27 mouse cellular contexts compared by ENCODE assay signal in genomic region chr4:23732471-23732870, GRCm38 (mm10).
A peak's percentile ranks its signal among the peaks of the same experiment; 100 is the strongest.
DNase-seq lines count a peak whose midpoint lies in the region; ATAC-seq lines count a peak whose summit lies in the region.
"Had no signal": no experiment of that assay in that cellular context is flagged by ENCODE, and none has a peak within 500 bp of the region (broad histone marks: within the 10 kb centered on the region; RNA-seq: fewer than 3 reads in every experiment).

No protein-coding gene starts in this region.

- H3K36me3 ChIP-seq in hindbrain, embryonic 11.5 days (ENCODE audit: control insufficient read depth, insufficient read depth, low read length): no peaks in the 10 kb centered on the region
- no peaks in the 10 kb centered on the region for H3K36me3 ChIP-seq in hindbrain, embryonic 14.5 days (replicated peaks; ENCODE audit: control insufficient read depth, insufficient read depth)
- H3K36me3 ChIP-seq in neural tube, embryonic 11.5 days (ENCODE audit: control insufficient read depth, insufficient read depth, low read length): no peaks in the 10 kb centered on the region
- H3K36me3 ChIP-seq in neural tube, embryonic 15.5 days: no peaks in the 10 kb centered on the region
- H3K36me3 ChIP-seq in neural tube, embryonic 14.5 days (ENCODE audit: control insufficient read depth, insufficient read depth, low read length): no peaks in the 10 kb centered on the region
- H3K36me3 ChIP-seq: embryonic facial prominence, embryonic 10.5 days; embryonic facial prominence, embryonic 13.5 days; forebrain, embryonic 12.5 days; forebrain, embryonic 15.5 days; heart, embryonic 12.5 days; heart, embryonic 15.5 days; hindbrain, embryonic 10.5 days had no signal

- no peak overlapping the region for H3K27ac ChIP-seq in hindbrain, embryonic 11.5 days (ENCODE audit: low read depth, low read length)
- no peak overlapping the region for H3K27ac ChIP-seq in hindbrain, embryonic 14.5 days
- H3K27ac ChIP-seq in neural tube, embryonic 11.5 days (ENCODE audit: low read depth, low read length): no peak overlapping the region
- no peak overlapping the region for H3K27ac ChIP-seq in neural tube, embryonic 15.5 days (replicated peaks)
- no peak overlapping the region for H3K27ac ChIP-seq in neural tube, embryonic 14.5 days (ENCODE audit: low read depth, low read length)
- H3K27ac ChIP-seq: embryonic facial prominence, embryonic 10.5 days; embryonic facial prominence, embryonic 13.5 days; forebrain, embryonic 12.5 days; forebrain, embryonic 15.5 days; heart, embryonic 15.5 days; hindbrain, embryonic 10.5 days had no signal

- no peak overlapping the region for H3K9ac ChIP-seq in hindbrain, embryonic 11.5 days (ENCODE audit: low read depth, low read length)
- H3K9ac ChIP-seq in hindbrain, embryonic 14.5 days: no peak overlapping the region
- H3K9ac ChIP-seq in neural tube, embryonic 11.5 days (ENCODE audit: low read length): no peak overlapping the region
- H3K9ac ChIP-seq in neural tube, embryonic 15.5 days (replicated peaks): no peak overlapping the region
- no peak overlapping the region for H3K9ac ChIP-seq in neural tube, embryonic 14.5 days (replicated peaks; ENCODE audit: low read depth, low read length)
- H3K9ac ChIP-seq: embryonic facial prominence, embryonic 13.5 days; forebrain, embryonic 12.5 days; forebrain, embryonic 15.5 days; heart, embryonic 12.5 days; heart, embryonic 15.5 days had no signal

- DNase-seq in hindbrain, embryonic 11.5 days (ENCODE audit: low spot score): peak; percentile 14
- no peak for DNase-seq in hindbrain, embryonic 14.5 days (ENCODE audit: low spot score)
- DNase-seq in neural tube, embryonic 11.5 days (ENCODE audit: low spot score): peak; percentile 20
- no peak for DNase-seq in kidney, postnatal 14 days
- no peak for DNase-seq in kidney, adult 9 months
- DNase-seq: adrenal gland, adult 8-10 months; adrenal gland, postnatal 25 days; cerebellum, adult 11-12 months; cerebellum, adult 8-10 months; cerebellum, postnatal 10 days; cerebellum, postnatal 36 days; embryo, embryonic 11 days; gastrocnemius, postnatal 25 days; heart, adult 18-20 months; heart, postnatal 10 days; heart, postnatal 36 days had no signal

- H3K4me3 ChIP-seq in hindbrain, embryonic 11.5 days (ENCODE audit: low read depth, low read length): no peak overlapping the region
- no peak overlapping the region for H3K4me3 ChIP-seq in hindbrain, embryonic 14.5 days (replicated peaks; ENCODE audit: low read length)
- no peak overlapping the region for H3K4me3 ChIP-seq in neural tube, embryonic 11.5 days (ENCODE audit: low read depth, low read length)
- no peak overlapping the region for H3K4me3 ChIP-seq in neural tube, embryonic 15.5 days (replicated peaks)
- H3K4me3 ChIP-seq in neural tube, embryonic 14.5 days (ENCODE audit: low read depth, low read length): no peak overlapping the region
- H3K4me3 ChIP-seq: embryonic facial prominence, embryonic 10.5 days; embryonic facial prominence, embryonic 13.5 days; erythroblast, embryonic 14.5 days; forebrain, embryonic 12.5 days; forebrain, embryonic 15.5 days; heart, embryonic 12.5 days; heart, embryonic 15.5 days; hindbrain, embryonic 10.5 days had no signal

- ATAC-seq in hindbrain, embryonic 11.5 days (ENCODE audit: low FRiP score): peak; percentile 56; the same call in 1 of the 2 replicates
- no peak for ATAC-seq in hindbrain, embryonic 14.5 days (ENCODE audit: low FRiP score)
- ATAC-seq in neural tube, embryonic 11.5 days (ENCODE audit: insufficient read depth, low FRiP score, low TSS enrichment): no peak
- ATAC-seq in neural tube, embryonic 15.5 days (ENCODE audit: low FRiP score): no peak
- 0 out of 2 replicates have a peak, but pooled peaks have one; percentile 41 for ATAC-seq in neural tube, embryonic 14.5 days (ENCODE audit: low read depth)
- ATAC-seq: activated CD4-positive, CD25-positive, alpha-beta regulatory T cell, adult 4 months; forebrain, embryonic 15.5 days had no signal

- H3K4me2 ChIP-seq in hindbrain, embryonic 11.5 days (replicated peaks; ENCODE audit: low read depth, low read length): no peak overlapping the region
- no peak overlapping the region for H3K4me2 ChIP-seq in hindbrain, embryonic 14.5 days (replicated peaks)
- H3K4me2 ChIP-seq in neural tube, embryonic 11.5 days (ENCODE audit: low read depth): no peak overlapping the region
- H3K4me2 ChIP-seq in neural tube, embryonic 15.5 days: no peak overlapping the region
- H3K4me2 ChIP-seq in neural tube, embryonic 14.5 days (ENCODE audit: low read depth, low read length): no peak overlapping the region
- H3K4me2 ChIP-seq: embryonic facial prominence, embryonic 13.5 days; forebrain, embryonic 12.5 days; forebrain, embryonic 15.5 days; heart, embryonic 12.5 days; heart, embryonic 15.5 days had no signal

- H3K27me3 ChIP-seq in hindbrain, embryonic 11.5 days (ENCODE audit: control insufficient read depth, insufficient read depth, low read length): no peaks in the 10 kb centered on the region
- no peaks in the 10 kb centered on the region for H3K27me3 ChIP-seq in hindbrain, embryonic 14.5 days (ENCODE audit: control insufficient read depth, insufficient read depth, low read length)
- H3K27me3 ChIP-seq in neural tube, embryonic 11.5 days (ENCODE audit: control insufficient read depth, insufficient read depth, low read length): no peaks in the 10 kb centered on the region
- H3K27me3 ChIP-seq in neural tube, embryonic 15.5 days (replicated peaks): no peaks in the 10 kb centered on the region
- no peaks in the 10 kb centered on the region for H3K27me3 ChIP-seq in neural tube, embryonic 14.5 days (ENCODE audit: control insufficient read depth, insufficient read depth, low read length)
- H3K27me3 ChIP-seq: embryonic facial prominence, embryonic 13.5 days; forebrain, embryonic 12.5 days; forebrain, embryonic 15.5 days; heart, embryonic 12.5 days; heart, embryonic 15.5 days had no signal

- no peaks in the 10 kb centered on the region for H3K9me3 ChIP-seq in hindbrain, embryonic 11.5 days (ENCODE audit: control insufficient read depth, low read length)
- no peaks in the 10 kb centered on the region for H3K9me3 ChIP-seq in hindbrain, embryonic 14.5 days (ENCODE audit: control insufficient read depth, low read length)
- no peaks in the 10 kb centered on the region for H3K9me3 ChIP-seq in neural tube, embryonic 11.5 days (ENCODE audit: control insufficient read depth, low read length)
- H3K9me3 ChIP-seq in neural tube, embryonic 15.5 days (replicated peaks): no peaks in the 10 kb centered on the region
- no peaks in the 10 kb centered on the region for H3K9me3 ChIP-seq in neural tube, embryonic 14.5 days (ENCODE audit: control insufficient read depth, low read length)
- H3K9me3 ChIP-seq: embryonic facial prominence, embryonic 10.5 days; embryonic facial prominence, embryonic 13.5 days; forebrain, embryonic 12.5 days; forebrain, embryonic 15.5 days; heart, embryonic 12.5 days; heart, embryonic 15.5 days; hindbrain, embryonic 10.5 days had no signal

- WGBS in hindbrain, embryonic 11.5 days: 52% methylated on average over 4 of the region's 4 CpGs
- whole genome bisulfite sequencing in hindbrain, embryonic 14.5 days: 50% methylated on average over 4 of the region's 4 CpGs
- 52% methylated on average over 4 of the region's 4 CpGs for WGBS in neural tube, embryonic 11.5 days
- WGBS in neural tube, embryonic 15.5 days: 26% methylated on average over 4 of the region's 4 CpGs
- WGBS in neural tube, embryonic 14.5 days: 22% methylated on average over 4 of the region's 4 CpGs

- H3K4me1 ChIP-seq in hindbrain, embryonic 11.5 days (replicated peaks; ENCODE audit: control insufficient read depth, insufficient read depth, low read length): no peaks in the 10 kb centered on the region
- no peaks in the 10 kb centered on the region for H3K4me1 ChIP-seq in hindbrain, embryonic 14.5 days (replicated peaks; ENCODE audit: control insufficient read depth, insufficient read depth, low read length)
- H3K4me1 ChIP-seq in neural tube, embryonic 11.5 days (ENCODE audit: control insufficient read depth, insufficient read depth, low read length): no peaks in the 10 kb centered on the region
- H3K4me1 ChIP-seq in neural tube, embryonic 15.5 days: no peaks in the 10 kb centered on the region
- H3K4me1 ChIP-seq in neural tube, embryonic 14.5 days (ENCODE audit: control insufficient read depth, insufficient read depth, low read length): no peaks in the 10 kb centered on the region
- H3K4me1 ChIP-seq: embryonic facial prominence, embryonic 10.5 days; embryonic facial prominence, embryonic 13.5 days; forebrain, embryonic 12.5 days; heart, embryonic 12.5 days; heart, embryonic 15.5 days; hindbrain, embryonic 10.5 days had no signal

Comparison
In these comparisons a context has a peak if more than half of its experiments do, and no peak if none do; other contexts are left out.
1. ATAC-seq: peak in hindbrain, embryonic 11.5 days (single experiment) and neural tube, embryonic 14.5 days (single experiment); none in hindbrain, embryonic 14.5 days (single experiment), neural tube, embryonic 11.5 days (single experiment) and neural tube, embryonic 15.5 days (single experiment).
2. DNase-seq: peak in hindbrain, embryonic 11.5 days (single experiment) and neural tube, embryonic 11.5 days (single experiment); none in hindbrain, embryonic 14.5 days (single experiment), kidney, postnatal 14 days (single experiment) and kidney, adult 9 months (single experiment).